Mouse (Mus musculus) midbrain, embryonic 11.5 days (tissue): ENCODE measurements at regions not wholly inside any gene's neighbourhood (a gene's known extent, or its start where the extent isn't known, plus 50 kb on each side); places are given as distances from the start of the nearest gene placed in this dataset.

ENCODE experiments used
- ATAC-seq: fragments of 200-750 bp; cut with Nextera tagmentation; 2 replicates; pipeline ENCODE4 v1.8.0; 2017; ENCODE audit warnings: moderate TSS enrichment, moderate library complexity; ENCODE audit not compliant: low FRiP score
- DNase-seq: peaks from one replicate; pipeline ENCODE4 v3.0.0; 2015; ENCODE audit warnings: low spot score; ENCODE audit errors: missing footprints
- H3K27ac ChIP-seq: fragments of 300-500 bp; sonication (generic); 2 replicates; pipeline ENCODE4 v1.5.1; 2014; ENCODE audit warnings: low read depth, low read length
- H3K27me3 ChIP-seq: fragments of 300-500 bp; sonication (generic); 2 replicates; pipeline ENCODE4 v1.6.1; 2014; ENCODE audit warnings: mild to moderate bottlenecking, low read length, moderate library complexity, mixed read lengths; ENCODE audit not compliant: control insufficient read depth, insufficient read depth
- H3K36me3 ChIP-seq: fragments of 300-500 bp; sonication (generic); 2 replicates; pipeline ENCODE4 v1.6.1; 2014; ENCODE audit warnings: mild to moderate bottlenecking, low read length, moderate library complexity, mixed read lengths; ENCODE audit not compliant: control insufficient read depth, insufficient read depth
- H3K4me1 ChIP-seq: fragments of 300-500 bp; sonication (generic); 2 replicates; pipeline ENCODE4 v1.6.1; 2014; ENCODE audit warnings: low read length; ENCODE audit not compliant: control insufficient read depth, insufficient read depth
- H3K4me2 ChIP-seq: fragments of 300-500 bp; sonication (generic); 2 replicates; pipeline ENCODE4 v1.6.1; 2014; ENCODE audit warnings: mild to moderate bottlenecking, moderate library complexity
- H3K4me3 ChIP-seq: fragments of 300-500 bp; sonication (generic); 2 replicates; pipeline ENCODE4 v1.5.1; 2014; ENCODE audit warnings: low read depth, low read length
- H3K9ac ChIP-seq: fragments of 300-500 bp; sonication (generic); 2 replicates; pipeline ENCODE4 v1.6.1; 2014; ENCODE audit warnings: low read length
- H3K9me3 ChIP-seq: fragments of 300-500 bp; sonication (generic); 2 replicates; pipeline ENCODE4 v1.6.1; 2016; ENCODE audit warnings: low read length; ENCODE audit not compliant: control insufficient read depth
- WGBS: fragments of 180-500 bp; shearing (Covaris S2); extraction: QIAGEN DNeasy Blood & Tissue Kit; methylation state at CpG from one replicate; pipeline ENCODE4 v1.1.7; 2014; 5-methylcytosine and 5-hydroxymethylcytosine counted together

DNA sequence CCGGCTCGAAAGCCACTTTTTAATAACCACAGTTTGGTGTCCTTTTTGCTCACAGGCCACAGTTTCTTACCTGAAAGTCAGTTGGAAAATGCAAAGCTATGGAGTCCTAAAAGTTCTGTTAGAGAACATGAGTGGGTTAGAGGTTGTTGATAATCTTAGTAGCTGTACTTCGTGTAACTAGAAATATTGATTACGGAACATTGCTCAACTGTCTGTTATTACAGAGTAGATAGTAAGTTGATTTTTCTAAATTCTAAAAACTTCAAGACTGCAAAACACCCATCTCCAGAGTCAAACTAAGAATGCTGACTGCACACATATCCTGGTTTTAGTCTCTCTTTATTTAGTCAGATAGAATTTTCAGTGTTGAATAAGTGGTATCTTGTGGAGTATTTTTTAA is 111.0 kb downstream of the Slc38a4 start:
- Histone ChIP-seq H3K4me1 (no peaks in the 10 kb centered on the region), H3K4me3 (no peak overlapping the region), H3K27ac (no peak overlapping the region), H3K4me2 (no peak overlapping the region), H3K9me3 (no peaks in the 10 kb centered on the region), H3K27me3 (no peaks in the 10 kb centered on the region), H3K36me3 (no peaks in the 10 kb centered on the region), H3K9ac (no peak overlapping the region)
- ATAC-seq: no peak
- WGBS: 92% methylated on average over 4 of the region's 4 CpGs
- peak; percentile 56 for DNase-seq

DNA sequence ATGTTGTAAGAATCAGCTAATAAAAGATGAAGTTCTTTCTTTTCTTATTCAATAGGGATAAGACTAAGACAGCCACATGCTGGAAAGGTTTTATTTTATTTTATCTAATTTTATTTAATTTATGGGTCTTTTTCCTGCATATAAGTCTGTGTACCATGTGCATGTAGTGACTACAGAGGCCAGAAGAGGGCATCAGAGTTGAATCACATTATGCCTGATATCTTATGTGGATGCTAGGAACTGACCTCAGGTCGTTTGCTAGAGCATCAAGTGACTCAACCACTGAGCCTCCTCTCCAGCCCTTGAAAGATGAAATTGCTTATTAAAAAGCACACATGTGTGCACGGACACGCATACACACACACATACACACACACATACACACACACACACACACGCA is 113.1 kb downstream of the Slc38a4 start:
- H3K9me3 ChIP-seq: no peaks in the 10 kb centered on the region
- DNase-seq (peak; percentile 77), ATAC-seq (no peak)
- H3K27ac ChIP-seq: no peak overlapping the region
- H3K4me1 ChIP-seq: no peaks in the 10 kb centered on the region
- 88% methylated on average over 4 of the region's 4 CpGs for WGBS
- no peaks in the 10 kb centered on the region for H3K36me3 ChIP-seq
- no peak overlapping the region for H3K4me3 ChIP-seq
- no peak overlapping the region for H3K4me2 ChIP-seq
- H3K27me3 ChIP-seq: no peaks in the 10 kb centered on the region
- no peak overlapping the region for H3K9ac ChIP-seq

DNA sequence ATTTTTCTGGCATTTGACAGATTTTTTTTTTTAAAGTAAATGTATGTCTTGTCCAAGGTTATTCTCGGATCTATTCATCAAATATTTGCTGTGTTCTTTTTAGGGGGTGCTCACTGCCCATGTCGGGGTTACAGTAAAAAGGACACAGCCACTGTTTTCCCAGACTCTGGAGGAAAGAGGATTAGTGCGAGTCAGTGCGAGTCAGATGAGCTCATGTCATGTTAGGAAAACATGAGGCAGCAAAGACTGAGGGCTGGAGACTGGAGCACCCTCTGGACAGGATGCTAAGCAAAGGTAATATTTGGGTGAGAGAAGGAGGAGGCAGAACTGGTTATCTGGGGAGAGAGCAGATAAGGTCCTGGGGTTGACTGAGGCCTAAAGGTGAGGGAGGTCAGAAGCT is 117.3 kb downstream of the Slc38a4 start:
- Histone ChIP-seq H3K36me3 (no peaks in the 10 kb centered on the region), H3K27ac (no peak overlapping the region), H3K9ac (no peak overlapping the region), H3K4me2 (no peak overlapping the region), H3K27me3 (no peaks in the 10 kb centered on the region), H3K4me1 (0 out of 2 replicates have a peak, but pooled peaks cover 3% of the 10 kb centered on the region), H3K9me3 (no peaks in the 10 kb centered on the region), H3K4me3 (no peak overlapping the region)
- no peak for DNase-seq
- WGBS: 81% methylated on average over 4 of the region's 4 CpGs
- no peak for ATAC-seq

DNA sequence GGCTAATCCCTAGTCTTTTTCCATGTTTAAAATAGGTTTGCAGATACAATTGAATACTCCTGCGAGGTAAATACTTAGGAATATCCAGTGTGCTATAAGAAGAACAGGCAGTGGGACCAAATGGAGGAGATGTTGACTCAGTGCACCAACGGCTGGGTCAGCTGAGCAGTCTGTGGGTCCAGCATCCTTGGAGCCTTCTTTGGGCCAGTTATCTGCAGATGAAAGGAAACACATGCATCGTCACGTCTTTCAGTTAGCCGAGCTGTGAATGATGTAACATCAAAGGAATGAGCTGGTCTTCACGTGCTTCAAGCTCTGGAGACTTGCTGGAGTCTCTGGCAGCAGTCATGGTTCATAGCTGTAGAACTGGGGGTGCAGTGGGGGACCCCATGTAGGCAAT is 118.1 kb downstream of the Slc38a4 start:
- no peak for ATAC-seq
- no peak overlapping the region for H3K4me3 ChIP-seq
- no peaks in the 10 kb centered on the region for H3K9me3 ChIP-seq
- 83% methylated on average over 6 of the region's 6 CpGs for WGBS
- DNase-seq: peak; percentile 69
- no peaks in the 10 kb centered on the region for H3K36me3 ChIP-seq
- no peak overlapping the region for H3K9ac ChIP-seq
- 0 out of 2 replicates have a peak, but pooled peaks cover 3% of the 10 kb centered on the region for H3K4me1 ChIP-seq
- no peak overlapping the region for H3K4me2 ChIP-seq
- no peak overlapping the region for H3K27ac ChIP-seq
- no peaks in the 10 kb centered on the region for H3K27me3 ChIP-seq

DNA sequence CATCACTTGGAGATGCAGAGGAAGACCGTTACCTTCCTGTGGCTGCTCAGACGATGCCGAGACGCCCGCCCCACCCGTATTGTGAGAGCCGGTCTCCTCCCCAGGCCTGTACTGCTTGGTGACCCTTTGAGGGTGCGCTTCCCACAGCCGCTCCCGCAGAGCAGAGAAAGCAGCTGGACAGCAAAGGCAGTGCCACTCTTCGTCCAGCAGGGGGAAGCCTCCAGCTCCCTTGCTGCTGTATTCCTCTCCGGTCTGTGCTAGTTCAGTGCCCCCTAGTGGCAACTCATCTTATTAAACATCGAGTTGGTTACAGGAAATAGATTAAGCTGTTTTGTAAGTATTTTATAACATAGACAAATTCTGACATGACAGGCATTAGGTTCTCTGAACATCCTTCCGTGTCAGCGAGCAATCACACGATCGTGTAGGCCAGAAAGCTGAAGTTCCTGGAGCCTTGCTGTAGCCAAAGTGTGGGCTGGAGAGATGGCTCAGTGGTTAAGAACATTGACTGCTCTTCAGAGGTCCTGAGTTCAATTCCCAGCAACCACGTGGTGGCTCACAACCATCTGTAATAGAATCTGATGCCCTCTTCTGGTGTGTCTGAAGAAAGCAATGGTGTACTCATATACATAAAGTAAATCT is 118.9 kb downstream of the Slc38a4 start:
- Histone ChIP-seq H3K4me1 (0 out of 2 replicates have a peak, but pooled peaks cover 3% of the 10 kb centered on the region), H3K9ac (no peak overlapping the region; the same call in 1 of the 2 replicates), H3K9me3 (no peaks in the 10 kb centered on the region), H3K27me3 (no peaks in the 10 kb centered on the region), H3K4me2 (peak overlapping the region; percentile 36), H3K27ac (no peak overlapping the region), H3K4me3 (0 out of 2 replicates have a peak overlapping the region, but pooled peaks have one; percentile 4), H3K36me3 (no peaks in the 10 kb centered on the region)
- ATAC-seq (peak; percentile 95), DNase-seq (peak; percentile 94)
- 10% methylated on average over 18 of the region's 18 CpGs for WGBS

DNA sequence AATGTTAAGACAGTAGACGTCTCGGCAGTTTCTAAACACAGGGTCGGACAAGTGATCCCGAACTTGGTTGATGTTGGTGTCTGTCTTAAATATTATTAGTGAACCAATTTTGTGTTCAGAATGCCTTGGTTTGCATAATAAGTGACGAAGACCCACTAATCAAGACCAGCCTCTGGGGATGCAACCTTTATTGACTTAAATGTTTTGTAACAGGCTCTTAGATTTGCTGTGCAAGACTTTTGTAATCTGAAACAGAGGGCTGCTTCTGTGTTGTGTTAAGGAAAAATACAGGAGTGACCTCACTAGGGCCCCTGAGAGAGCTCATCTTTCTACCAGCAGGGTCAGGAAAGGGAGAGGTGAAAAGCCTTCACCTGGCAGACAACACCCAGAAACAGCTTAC is 119.5 kb downstream of the Slc38a4 start:
- no peak overlapping the region for H3K4me3 ChIP-seq
- no peaks in the 10 kb centered on the region for H3K27me3 ChIP-seq
- 79% methylated on average over 5 of the region's 5 CpGs for WGBS
- H3K27ac ChIP-seq: no peak overlapping the region
- no peaks in the 10 kb centered on the region for H3K9me3 ChIP-seq
- peak overlapping the region; percentile 36 for H3K4me2 ChIP-seq
- H3K4me1 ChIP-seq: 0 out of 2 replicates have a peak, but pooled peaks cover 3% of the 10 kb centered on the region
- DNase-seq: peak; percentile 84
- H3K9ac ChIP-seq: no peak overlapping the region; the same call in 1 of the 2 replicates
- ATAC-seq: no peak
- no peaks in the 10 kb centered on the region for H3K36me3 ChIP-seq

DNA sequence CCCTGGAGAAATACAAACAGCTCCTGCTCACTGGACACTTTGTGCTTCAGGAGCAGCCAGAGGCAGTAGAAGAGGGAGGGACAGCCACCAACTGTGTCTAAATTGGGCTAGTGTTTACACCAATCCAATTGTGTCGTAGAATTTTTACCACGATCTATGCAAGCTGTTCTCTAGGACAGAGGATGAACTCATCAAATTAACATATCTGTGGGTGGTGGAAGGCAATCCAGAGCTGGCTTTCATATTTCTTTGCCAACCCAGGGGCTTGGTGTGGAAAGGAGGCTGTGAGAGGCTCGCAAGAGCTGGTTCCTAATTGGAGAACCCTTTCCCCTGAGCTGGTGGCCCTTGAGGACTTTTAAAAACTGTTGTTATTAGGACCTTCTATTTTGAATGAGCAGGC is 122.3 kb downstream of the Slc38a4 start:
- Histone ChIP-seq H3K9ac (no peak overlapping the region), H3K4me1 (0 out of 2 replicates have a peak, but pooled peaks cover 3% of the 10 kb centered on the region), H3K36me3 (no peaks in the 10 kb centered on the region), H3K27me3 (no peaks in the 10 kb centered on the region), H3K4me3 (no peak overlapping the region), H3K27ac (no peak overlapping the region), H3K4me2 (no peak overlapping the region), H3K9me3 (no peaks in the 10 kb centered on the region)
- WGBS: 61% methylated on average over 3 of the region's 3 CpGs
- peak; percentile 69 for DNase-seq
- no peak for ATAC-seq

DNA sequence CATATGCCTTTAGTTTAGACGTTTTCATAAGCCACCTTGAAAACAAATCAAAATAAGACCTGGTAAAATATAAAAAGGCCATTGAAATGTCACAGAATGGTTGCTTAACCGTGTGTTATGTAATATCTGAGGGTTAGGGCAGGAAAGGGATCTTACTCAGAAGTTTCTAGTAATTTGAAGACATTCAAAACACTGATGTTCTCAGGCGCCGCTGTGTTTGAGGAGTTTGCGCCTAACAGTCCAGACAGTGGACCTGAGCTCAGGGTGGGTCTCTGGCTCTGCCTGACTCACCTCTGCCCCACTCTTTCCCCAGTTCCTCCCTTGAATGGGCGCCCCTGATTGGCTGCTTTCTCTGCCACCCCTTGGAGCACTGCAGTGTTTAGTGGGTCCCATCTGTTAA is 125.2 kb downstream of the Slc38a4 start:
- Histone ChIP-seq H3K27me3 (no peaks in the 10 kb centered on the region), H3K4me2 (no peak overlapping the region), H3K9me3 (no peaks in the 10 kb centered on the region), H3K36me3 (no peaks in the 10 kb centered on the region), H3K4me3 (no peak overlapping the region), H3K27ac (no peak overlapping the region), H3K4me1 (no peaks in the 10 kb centered on the region), H3K9ac (no peak overlapping the region)
- ATAC-seq (no peak), DNase-seq (peak; percentile 70)
- WGBS: 80% methylated on average over 6 of the region's 6 CpGs

DNA sequence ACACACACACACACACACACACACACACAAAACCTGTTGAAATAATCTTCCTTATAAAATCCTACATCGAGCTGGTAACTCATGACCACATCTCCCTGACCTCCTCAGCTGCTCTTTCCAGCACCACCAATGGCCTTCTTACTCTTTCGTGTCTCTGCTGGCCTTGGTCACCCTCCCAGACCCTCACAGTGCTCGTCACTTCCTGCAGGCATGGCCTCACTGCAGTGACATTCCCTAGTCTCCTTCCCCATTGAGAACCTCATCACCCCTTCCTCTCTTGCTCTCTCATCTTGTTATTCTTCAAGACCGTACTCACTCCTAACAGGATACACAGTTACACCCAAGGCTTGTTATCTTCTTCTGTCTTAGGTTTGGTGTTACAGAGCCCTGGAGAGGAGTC is 126.0 kb downstream of the Slc38a4 start:
- Histone ChIP-seq H3K4me2 (no peak overlapping the region), H3K27ac (no peak overlapping the region), H3K4me1 (no peaks in the 10 kb centered on the region), H3K36me3 (no peaks in the 10 kb centered on the region), H3K27me3 (no peaks in the 10 kb centered on the region), H3K4me3 (no peak overlapping the region), H3K9ac (no peak overlapping the region), H3K9me3 (no peaks in the 10 kb centered on the region)
- 75% methylated on average over 4 of the region's 4 CpGs for WGBS
- ATAC-seq (no peak), DNase-seq (peak; percentile 26)
